Mouse (Mus musculus): ENCODE data around the gene Morn1. TPM values are rescaled to one million over a fixed set of nuclear protein-coding genes. Genes with fewer than 3 reads are reported as not detected.
A peak's percentile ranks its signal among the peaks of the same experiment; 100 is the strongest.

The Morn1 gene
- polyA plus RNA-seq, 1 experiment from 2014 or later = 6.1 TPM

DNA sequence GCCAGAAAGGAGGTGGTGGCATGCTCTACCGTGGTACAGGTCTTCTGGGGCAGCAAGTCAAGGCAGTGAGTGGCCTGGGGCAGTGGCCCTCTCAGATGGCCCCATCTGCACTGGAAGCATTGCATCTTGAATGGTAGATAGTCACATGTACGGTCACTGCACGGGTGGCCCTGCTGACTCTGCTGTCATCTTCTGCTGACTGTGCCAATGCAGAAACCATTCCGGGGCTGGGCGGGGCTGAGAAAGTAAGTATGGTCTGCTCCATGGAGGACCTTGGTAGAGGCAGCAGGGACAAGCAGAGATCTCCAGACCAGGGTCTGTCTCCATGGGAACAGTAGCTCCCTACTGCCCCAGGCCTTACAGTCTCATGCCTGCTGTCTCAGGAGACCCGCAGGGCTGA lies 34.8 kb downstream of the Morn1 start:
- Histone ChIP-seq H3K27me3 (ENCODE audit: control insufficient read depth, insufficient read depth, low read length) (no peaks in the 10 kb centered on the region), H3K9ac (no peak overlapping the region), H3K4me2 (replicated peaks) (no peak overlapping the region), H3K36me3 (replicated peaks; ENCODE audit: control insufficient read depth, insufficient read depth) (no peaks in the 10 kb centered on the region), H3K27ac (no peak overlapping the region), H3K4me1 (replicated peaks; ENCODE audit: control insufficient read depth, insufficient read depth, low read length) (peaks cover 10% of the 10 kb centered on the region; the same call in 1 of the 2 replicates), H3K9me3 (ENCODE audit: control insufficient read depth, low read length) (no peaks in the 10 kb centered on the region), H3K4me3 (replicated peaks; ENCODE audit: low read length) (no peak overlapping the region)
- no peak for DNase-seq (ENCODE audit: low spot score)
- WGBS = 88% methylated on average over 6 of the region's 6 CpGs
- no peak for ATAC-seq (ENCODE audit: low FRiP score)

DNA sequence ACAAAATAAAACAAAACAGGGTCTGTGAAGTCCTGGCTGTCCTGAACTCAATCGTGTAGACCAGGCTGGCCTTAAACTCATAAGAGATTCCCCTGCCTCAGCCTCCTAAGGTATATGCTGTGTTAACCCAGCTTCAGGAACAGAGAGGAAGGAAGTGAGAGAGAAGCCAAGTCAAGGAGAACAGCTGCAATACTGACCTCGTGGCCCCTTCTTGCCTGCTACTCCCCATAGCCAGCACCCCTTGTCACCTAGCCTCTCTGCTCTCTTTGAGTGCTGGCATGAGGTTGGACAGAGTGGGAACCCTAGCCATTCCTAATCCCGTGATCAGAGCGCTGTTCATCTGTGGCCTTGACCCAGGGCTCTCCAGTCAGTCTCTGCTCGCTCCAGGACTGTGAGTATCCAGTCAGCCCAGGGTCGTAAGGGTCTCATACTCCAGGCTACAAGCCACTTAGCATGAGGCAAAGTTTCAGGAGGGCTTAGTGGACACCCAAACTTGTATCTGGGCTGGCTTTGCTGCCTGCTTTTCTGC lies 35.6 kb downstream of the Morn1 start:
- WGBS = 85% methylated on average over 6 of the region's 6 CpGs
- H3K4me2 ChIP-seq (replicated peaks) = no peak overlapping the region
- H3K9ac ChIP-seq = no peak overlapping the region
- H3K9me3 ChIP-seq (ENCODE audit: control insufficient read depth, low read length) = no peaks in the 10 kb centered on the region
- no peak overlapping the region for H3K4me3 ChIP-seq (replicated peaks; ENCODE audit: low read length)
- H3K4me1 ChIP-seq (replicated peaks; ENCODE audit: control insufficient read depth, insufficient read depth, low read length) = peaks cover 15% of the 10 kb centered on the region; the same call in 1 of the 2 replicates
- no peak for DNase-seq (ENCODE audit: low spot score)
- ATAC-seq (ENCODE audit: low FRiP score) = no peak
- H3K36me3 ChIP-seq (replicated peaks; ENCODE audit: control insufficient read depth, insufficient read depth) = no peaks in the 10 kb centered on the region
- H3K27me3 ChIP-seq (ENCODE audit: control insufficient read depth, insufficient read depth, low read length) = no peaks in the 10 kb centered on the region
- peak overlapping the region; percentile 55 for H3K27ac ChIP-seq

GRCm38 (mm10) chr4:155122444-155123040 lies 36.2 kb downstream of the Morn1 start:
- Histone ChIP-seq H3K27ac (peak overlapping the region; percentile 55), H3K4me2 (replicated peaks) (no peak overlapping the region; the same call in 1 of the 2 replicates), H3K9me3 (ENCODE audit: control insufficient read depth, low read length) (no peaks in the 10 kb centered on the region), H3K4me1 (replicated peaks; ENCODE audit: control insufficient read depth, insufficient read depth, low read length) (peaks cover 20% of the 10 kb centered on the region; the same call in 1 of the 2 replicates), H3K4me3 (replicated peaks; ENCODE audit: low read length) (no peak overlapping the region), H3K36me3 (replicated peaks; ENCODE audit: control insufficient read depth, insufficient read depth) (no peaks in the 10 kb centered on the region), H3K27me3 (ENCODE audit: control insufficient read depth, insufficient read depth, low read length) (no peaks in the 10 kb centered on the region), H3K9ac (no peak overlapping the region)
- ATAC-seq (ENCODE audit: low FRiP score) (peak; percentile 74), DNase-seq (ENCODE audit: low spot score) (peak; percentile 84)
- 19% methylated on average over 16 of the region's 16 CpGs for WGBS

GRCm38 (mm10) chr4:155123868-155124534 lies 37.6 kb downstream of the Morn1 start:
- no peaks in the 10 kb centered on the region for H3K27me3 ChIP-seq (ENCODE audit: control insufficient read depth, insufficient read depth, low read length)
- H3K9ac ChIP-seq = no peak overlapping the region
- no peak overlapping the region for H3K4me2 ChIP-seq (replicated peaks)
- DNase-seq (ENCODE audit: low spot score) = no peak
- H3K9me3 ChIP-seq (ENCODE audit: control insufficient read depth, low read length) = no peaks in the 10 kb centered on the region
- H3K36me3 ChIP-seq (replicated peaks; ENCODE audit: control insufficient read depth, insufficient read depth) = no peaks in the 10 kb centered on the region
- peaks cover 20% of the 10 kb centered on the region; the same call in 1 of the 2 replicates for H3K4me1 ChIP-seq (replicated peaks; ENCODE audit: control insufficient read depth, insufficient read depth, low read length)
- 80% methylated on average over 9 of the region's 9 CpGs for WGBS
- H3K4me3 ChIP-seq (replicated peaks; ENCODE audit: low read length) = no peak overlapping the region
- no peak for ATAC-seq (ENCODE audit: low FRiP score)
- H3K27ac ChIP-seq = no peak overlapping the region

GRCm38 (mm10) chr4:155125310-155125709 lies 38.9 kb downstream of the Morn1 start:
- ATAC-seq (ENCODE audit: low FRiP score) (no peak), DNase-seq (ENCODE audit: low spot score) (no peak)
- no peaks in the 10 kb centered on the region for H3K9me3 ChIP-seq (ENCODE audit: control insufficient read depth, low read length)
- H3K27me3 ChIP-seq (ENCODE audit: control insufficient read depth, insufficient read depth, low read length) = no peaks in the 10 kb centered on the region
- H3K27ac ChIP-seq = no peak overlapping the region
- no peak overlapping the region for H3K4me2 ChIP-seq (replicated peaks)
- H3K9ac ChIP-seq = no peak overlapping the region
- no peak overlapping the region for H3K4me3 ChIP-seq (replicated peaks; ENCODE audit: low read length)
- H3K36me3 ChIP-seq (replicated peaks; ENCODE audit: control insufficient read depth, insufficient read depth) = no peaks in the 10 kb centered on the region
- H3K4me1 ChIP-seq (replicated peaks; ENCODE audit: control insufficient read depth, insufficient read depth, low read length) = peaks cover 28% of the 10 kb centered on the region; the same call in 1 of the 2 replicates
- WGBS = 73% methylated on average over 7 of the region's 7 CpGs

DNA sequence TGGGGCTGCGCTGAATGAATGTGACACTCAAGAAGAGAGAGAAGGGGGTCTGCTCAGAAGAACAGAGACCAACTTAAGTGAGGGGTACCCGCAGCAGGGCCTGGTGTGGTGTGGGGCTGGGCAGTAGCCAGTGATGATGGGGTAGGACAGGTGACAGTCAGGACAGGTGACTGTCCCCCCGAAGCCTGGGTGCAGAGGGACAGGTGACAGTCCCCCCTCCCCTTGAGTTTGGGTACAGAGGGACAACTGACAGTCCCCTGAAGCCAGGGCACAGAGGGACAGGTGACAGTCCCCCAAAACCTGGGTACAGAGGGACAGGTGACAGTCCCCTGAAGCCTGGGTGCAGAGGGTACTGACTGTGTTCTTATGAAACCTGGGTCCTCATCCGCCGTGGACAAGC lies 39.8 kb downstream of the Morn1 start:
- Histone ChIP-seq H3K36me3 (replicated peaks; ENCODE audit: control insufficient read depth, insufficient read depth) (no peaks in the 10 kb centered on the region), H3K9me3 (ENCODE audit: control insufficient read depth, low read length) (no peaks in the 10 kb centered on the region), H3K27ac (no peak overlapping the region), H3K4me3 (replicated peaks; ENCODE audit: low read length) (no peak overlapping the region), H3K9ac (no peak overlapping the region), H3K4me1 (replicated peaks; ENCODE audit: control insufficient read depth, insufficient read depth, low read length) (peaks cover 28% of the 10 kb centered on the region; the same call in 1 of the 2 replicates), H3K27me3 (ENCODE audit: control insufficient read depth, insufficient read depth, low read length) (no peaks in the 10 kb centered on the region), H3K4me2 (replicated peaks) (no peak overlapping the region)
- 92% methylated on average over 5 of the region's 5 CpGs for WGBS
- ATAC-seq (ENCODE audit: low FRiP score) (no peak), DNase-seq (ENCODE audit: low spot score) (no peak)

GRCm38 (mm10) chr4:155126602-155127372 lies 40.4 kb downstream of the Morn1 start:
- Histone ChIP-seq H3K9ac (no peak overlapping the region), H3K4me3 (replicated peaks; ENCODE audit: low read length) (no peak overlapping the region), H3K27ac (no peak overlapping the region), H3K36me3 (replicated peaks; ENCODE audit: control insufficient read depth, insufficient read depth) (no peaks in the 10 kb centered on the region), H3K27me3 (ENCODE audit: control insufficient read depth, insufficient read depth, low read length) (no peaks in the 10 kb centered on the region), H3K4me1 (replicated peaks; ENCODE audit: control insufficient read depth, insufficient read depth, low read length) (peaks cover 28% of the 10 kb centered on the region; the same call in 1 of the 2 replicates), H3K4me2 (replicated peaks) (no peak overlapping the region), H3K9me3 (ENCODE audit: control insufficient read depth, low read length) (no peaks in the 10 kb centered on the region)
- ATAC-seq (ENCODE audit: low FRiP score) (no peak), DNase-seq (ENCODE audit: low spot score) (no peak)
- 54% methylated on average over 7 of the region's 7 CpGs for WGBS

- no peak overlapping the region for H3K4me3 ChIP-seq (replicated peaks; ENCODE audit: low read length)
- no peak for DNase-seq (ENCODE audit: low spot score)
- H3K9ac ChIP-seq = no peak overlapping the region
- H3K4me2 ChIP-seq (replicated peaks) = no peak overlapping the region
- H3K9me3 ChIP-seq (ENCODE audit: control insufficient read depth, low read length) = no peaks in the 10 kb centered on the region
- no peaks in the 10 kb centered on the region for H3K36me3 ChIP-seq (replicated peaks; ENCODE audit: control insufficient read depth, insufficient read depth)
- peaks cover 24% of the 10 kb centered on the region; the same call in 1 of the 2 replicates for H3K4me1 ChIP-seq (replicated peaks; ENCODE audit: control insufficient read depth, insufficient read depth, low read length)
- ATAC-seq (ENCODE audit: low FRiP score) = no peak
- WGBS = 91% methylated on average over 15 of the region's 15 CpGs
- no peak overlapping the region for H3K27ac ChIP-seq
- H3K27me3 ChIP-seq (ENCODE audit: control insufficient read depth, insufficient read depth, low read length) = no peaks in the 10 kb centered on the region
Measured at GRCm38 (mm10) chr4:155128411-155128810, 42.0 kb downstream of the Morn1 start.
